Comparison of ENCODE assay signal across 7 mouse cellular contexts in genomic region chr14:21904498-21905395, GRCm38 (mm10). TPM values are rescaled to one million over a fixed set of nuclear protein-coding genes. Genes with fewer than 3 reads are reported as not detected.
DNase-seq lines count a peak whose midpoint lies in the region; ATAC-seq lines count a peak whose summit lies in the region.

No protein-coding gene starts in this region.

- H3K4me3 ChIP-seq in heart, embryonic 14.5 days (ENCODE audit: control insufficient read depth in 1 of 2, insufficient read depth in 1 of 2, low read depth in 1 of 2, low read length in 2 of 2): 0 out of 4 replicates have a peak overlapping the region, but pooled peaks of 1 of the 2 experiments have one; percentile 2

- H3K9me3 ChIP-seq in heart, embryonic 14.5 days (ENCODE audit: control insufficient read depth, low read length): no peaks in the 10 kb centered on the region

- H3K36me3 ChIP-seq in heart, embryonic 14.5 days (ENCODE audit: control insufficient read depth, insufficient read depth, low read length): no peaks in the 10 kb centered on the region

- DNase-seq in ovary, postnatal 36 days (ENCODE audit: low spot score): peak; percentile 29
- DNase-seq in ovary, postnatal 14 days (ENCODE audit: low spot score): no peak
- DNase-seq in layer of hippocampus, adult 18-20 months (ENCODE audit: low spot score in 2 of 2): peak; percentile 20 to 50
- DNase-seq in retina, postnatal 1 day: peak; percentile 15
- DNase-seq in spleen, postnatal 14 days (ENCODE audit: low spot score in 2 of 2): no peak

- peak overlapping the region; percentile 59 for H3K4me2 ChIP-seq in heart, embryonic 14.5 days (ENCODE audit: low read length)

- peak overlapping the region; percentile 66 to 68 for H3K27ac ChIP-seq in heart, embryonic 14.5 days (replicated peaks in 1 of 2; ENCODE audit: control insufficient read depth in 1 of 2, insufficient read depth in 1 of 2, low read depth in 2 of 2, low read length in 2 of 2)

- ATAC-seq in heart, embryonic 14.5 days (ENCODE audit: insufficient number of reproducible peaks, insufficient read depth, low FRiP score, low read depth): peak; percentile 52; the same call in 1 of the 2 replicates
- no peak for ATAC-seq in megakaryocyte, adult 5-6 weeks (ENCODE audit: poor library complexity, severe bottlenecking)

- WGBS in heart, embryonic 14.5 days: 25% methylated on average over 18 of the region's 18 CpGs

- 0 out of 2 replicates have a peak overlapping the region, but pooled peaks have one; percentile 5 for H3K9ac ChIP-seq in heart, embryonic 14.5 days (ENCODE audit: low read length)

- peaks cover 17 to 22% of the 10 kb centered on the region in 2 experiments for H3K4me1 ChIP-seq in heart, embryonic 14.5 days (ENCODE audit: control insufficient read depth in 2 of 2, insufficient read depth in 2 of 2, low read length in 2 of 2)

- no peaks in the 10 kb centered on the region for H3K27me3 ChIP-seq in heart, embryonic 14.5 days (ENCODE audit: control insufficient read depth, insufficient read depth, low read length)

RNA-seq across cellular contexts. Expression of gene Comtd1, which starts 56.0 kb away (rescaled TPM):
- polyA plus RNA-seq in heart, embryonic 14.5 days (2014; fragmentation: Nextera tagmentation; extraction: Ambion mirVana): 41.0 and 47.1 TPM in 2 replicates
- total RNA-seq in layer of hippocampus, adult 18-20 months (2021): 10 to 100 TPM; 28.3 to 29.7 TPM
- total RNA-seq in megakaryocyte, adult 5-6 weeks (2015): 8.0 and 14.3 TPM in 2 replicates
- 0.89 and 5.4 TPM in 2 replicates for total RNA-seq in megakaryocyte, adult 5-6 weeks (2017)

Comparison
In these comparisons a context has a peak if more than half of its experiments do, and no peak if none do; other contexts are left out.
1. DNase-seq: peak in ovary, postnatal 36 days (single experiment), layer of hippocampus, adult 18-20 months (2 of 2) and retina, postnatal 1 day (single experiment); none in ovary, postnatal 14 days (single experiment) and spleen, postnatal 14 days (0 of 2).